Mouse (Mus musculus): ENCODE measurements around the gene Tmem207. TPM values are rescaled to one million over a fixed set of nuclear protein-coding genes. Genes with fewer than 3 reads are reported as not detected.

Gene Tmem207
- not detected for polyA plus RNA-seq (2015; fragmentation: Illumina TruSeq; extraction: RNeasy Lipid Tissue Mini Kit (QIAGEN cat#74804); ENCODE audit: low read depth, low replicate concordance)

GRCm38 (mm10) chr16:26526669-26527068, at the start of gene Tmem207:
Gene Tmem207 (minus strand): TSS chr16:26526769.

DNA sequence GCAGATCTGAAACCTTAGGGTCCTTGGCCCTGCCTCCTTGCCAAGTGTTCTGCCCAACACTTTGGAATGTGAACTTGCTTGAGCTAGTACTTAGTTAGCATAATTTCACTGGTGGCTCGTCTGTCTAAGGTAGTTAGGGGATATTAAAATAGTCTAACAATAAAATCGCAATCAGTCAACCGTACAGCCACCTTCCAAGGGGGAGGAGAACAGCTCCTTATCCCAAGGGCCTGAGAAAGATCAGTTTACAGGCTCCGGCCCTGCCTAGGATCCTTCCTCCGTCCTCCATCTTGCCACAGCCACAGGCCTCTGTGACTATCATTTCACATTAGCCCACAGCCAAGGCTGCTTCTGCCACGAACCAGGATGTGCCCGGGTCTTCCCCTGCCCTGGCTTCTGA, 63.7 kb downstream of the Tmem207 start, which contains the start of gene Cldn16:
TSS of gene Cldn16 (plus strand) at position 301 of the 400 bp plus-strand sequence.

Other genes starting within 250 kb of the Tmem207 start
- 2.7 TPM for gene Cldn1, start 154.9 kb downstream of the Tmem207 start, polyA plus RNA-seq (2015; fragmentation: Illumina TruSeq; extraction: RNeasy Lipid Tissue Mini Kit (QIAGEN cat#74804); ENCODE audit: low read depth, low replicate concordance)
- not detected for gene Cldn16, start 63.6 kb downstream of the Tmem207 start, polyA plus RNA-seq (2015; fragmentation: Illumina TruSeq; extraction: RNeasy Lipid Tissue Mini Kit (QIAGEN cat#74804); ENCODE audit: low read depth, low replicate concordance)
- gene Il1rap, start 54.9 kb upstream of the Tmem207 start, polyA plus RNA-seq (2015; fragmentation: Illumina TruSeq; extraction: RNeasy Lipid Tissue Mini Kit (QIAGEN cat#74804); ENCODE audit: low read depth, low replicate concordance): 32.0 TPM